Mouse (Mus musculus) bone marrow macrophage, adult 2 months (primary cell): ENCODE data around the gene Dars2. TPM values are rescaled to one million over a fixed set of nuclear protein-coding genes. Genes with fewer than 3 reads are reported as not detected.
A peak's percentile ranks its signal among the peaks of the same experiment; 100 is the strongest.

Experiments used
- H3K27ac ChIP-seq: 2 replicates; pipeline ENCODE4 v1.5.1; 2012; ENCODE audit warnings: low read depth, low read length; ENCODE audit not compliant: insufficient read depth
- H3K4me1 ChIP-seq: 2 replicates; pipeline ENCODE4 v1.6.1; 2012; ENCODE audit warnings: low read length; ENCODE audit not compliant: control insufficient read depth, insufficient read depth
- H3K4me3 ChIP-seq: 2 replicates; pipeline ENCODE4 v1.5.1; 2012; ENCODE audit warnings: mild to moderate bottlenecking, low read length, moderate library complexity; ENCODE audit not compliant: insufficient read depth
- CTCF ChIP-seq: IDR thresholded peaks from 2 replicates; pipeline ENCODE4 v1.5.1; 2012; ENCODE audit warnings: low read depth, mild to moderate bottlenecking, low read length, moderate library complexity
- POLR2A ChIP-seq: IDR thresholded peaks from 2 replicates; pipeline ENCODE4 v1.6.1; 2012; ENCODE audit warnings: mild to moderate bottlenecking, low read depth, low read length, borderline replicate concordance
- polyA plus RNA-seq: library from polyadenylated mRNA; stranded (reverse); fragments of >200 nt; gene quantifications from 2 replicates; pipeline ENCODE4 v1.2.4, GENCODE M21; 2012; ENCODE audit not compliant: missing spikeins, insufficient read depth, insufficient read length

The Dars2 gene
- polyA plus RNA-seq, result 11.3 and 15.2 TPM in 2 replicates

DNA sequence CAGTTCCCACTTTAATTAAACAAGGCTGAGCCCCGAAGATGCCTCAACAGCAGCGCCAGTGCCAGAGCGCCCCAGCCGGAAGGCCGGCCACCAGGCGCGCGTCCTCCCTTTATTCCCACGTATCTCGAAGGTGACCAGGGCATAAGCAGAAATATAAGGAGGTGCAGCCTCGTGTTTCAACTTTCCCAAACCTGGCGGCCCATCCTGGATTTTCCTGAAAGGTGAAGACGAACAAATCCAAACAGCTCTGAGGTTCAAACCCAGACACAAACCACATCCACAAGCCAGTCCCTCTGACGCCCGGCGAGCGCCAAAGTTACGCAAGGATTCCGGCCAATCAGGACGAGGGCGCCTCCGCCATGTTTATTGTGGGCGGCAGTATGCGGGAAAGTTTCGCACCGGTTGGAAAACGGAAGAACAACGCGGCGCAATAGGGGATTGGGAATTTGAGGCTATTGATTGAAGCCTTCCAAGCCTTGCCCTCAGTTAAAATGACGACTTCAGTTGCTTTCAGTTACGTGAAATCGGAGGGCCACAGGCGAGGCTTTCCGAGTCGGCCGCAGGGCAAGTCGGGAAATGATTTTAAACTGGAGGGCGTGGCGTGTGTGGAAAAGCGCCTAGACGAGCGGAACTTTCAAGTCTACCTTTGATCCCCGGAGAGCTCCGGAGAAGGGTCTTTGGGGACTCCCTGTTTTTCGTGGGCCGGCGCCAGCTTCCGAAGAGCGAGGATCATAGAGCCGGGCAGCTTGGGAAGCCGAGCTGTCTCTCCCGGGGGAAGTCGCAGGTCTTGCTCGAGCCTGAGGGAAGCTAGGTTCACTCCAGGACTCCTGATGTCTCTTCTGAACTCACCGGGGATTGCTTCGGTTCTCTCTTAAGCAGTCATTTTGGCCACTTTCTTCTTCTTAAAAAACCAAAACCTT is at the start of gene Dars2, which contains the start of gene Cenpl:
Gene Dars2, minus strand, starts transcription at position 307 of the 920 bp plus-strand sequence.
Gene Cenpl, plus strand, starts transcription at position 362 of the 920 bp plus-strand sequence.
- Histone ChIP-seq H3K4me1 (peaks cover 22% of the 10 kb centered on the region), H3K27ac (peak within 1 kb of the TSS; percentile 47), H3K4me3 (peak within 1 kb of the TSS; percentile 77)
- no peak for TF ChIP-seq POLR2A
- TF ChIP-seq CTCF, result no peak

DNA sequence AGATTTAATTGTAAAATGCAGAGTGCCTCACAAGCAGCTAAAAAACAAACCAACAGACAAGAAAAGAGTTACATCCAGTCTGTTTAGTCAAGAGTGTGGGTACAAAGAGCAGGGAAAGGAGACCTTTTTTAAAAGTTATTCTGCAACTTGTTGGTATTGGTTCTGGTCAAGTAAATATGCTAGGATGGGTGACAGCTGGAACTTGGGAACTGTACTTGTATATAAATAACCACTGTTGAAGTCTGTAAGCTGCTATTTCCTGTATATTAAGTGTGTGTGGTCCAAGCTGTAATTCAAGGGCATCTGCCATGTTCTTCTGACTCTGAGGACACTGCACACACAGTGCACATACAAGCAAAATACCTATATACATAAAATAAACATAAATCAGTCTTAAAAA is 44.1 kb upstream of the Dars2 start:
- no peaks in the 10 kb centered on the region for H3K4me1 ChIP-seq
- TF ChIP-seq CTCF (no peak), POLR2A (no peak)
- no peak overlapping the region for H3K27ac ChIP-seq
- no peak overlapping the region for H3K4me3 ChIP-seq

- Histone ChIP-seq H3K27ac (no peak overlapping the region), H3K4me1 (no peaks in the 10 kb centered on the region), H3K4me3 (no peak overlapping the region)
- TF ChIP-seq POLR2A (no peak), CTCF (no peak)
These were observed 38.8 kb upstream of the Dars2 start for GRCm38 (mm10) chr1:161109216-161109615.

DNA sequence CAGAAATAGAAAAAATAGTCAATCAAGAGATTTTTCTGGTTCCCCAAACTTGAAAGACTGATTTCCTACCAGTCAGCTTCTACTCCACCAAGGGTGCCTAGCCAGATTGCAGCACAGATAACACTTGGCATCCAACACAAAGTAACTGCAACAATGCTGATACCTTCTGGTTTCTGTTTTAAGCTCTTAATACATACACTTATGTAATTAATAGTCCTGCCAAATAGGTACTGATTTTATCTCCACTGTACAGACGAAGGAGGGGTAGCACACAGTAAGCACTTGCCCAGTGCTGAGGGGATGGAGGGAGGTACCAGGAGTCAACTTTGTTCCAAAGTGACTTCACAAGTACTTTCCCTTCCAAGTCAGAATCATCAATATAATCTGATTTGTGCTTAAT is 33.4 kb upstream of the Dars2 start:
- Histone ChIP-seq H3K4me3 (no peak overlapping the region), H3K27ac (no peak overlapping the region), H3K4me1 (no peaks in the 10 kb centered on the region)
- no peak for TF ChIP-seq CTCF
- no peak for TF ChIP-seq POLR2A

DNA sequence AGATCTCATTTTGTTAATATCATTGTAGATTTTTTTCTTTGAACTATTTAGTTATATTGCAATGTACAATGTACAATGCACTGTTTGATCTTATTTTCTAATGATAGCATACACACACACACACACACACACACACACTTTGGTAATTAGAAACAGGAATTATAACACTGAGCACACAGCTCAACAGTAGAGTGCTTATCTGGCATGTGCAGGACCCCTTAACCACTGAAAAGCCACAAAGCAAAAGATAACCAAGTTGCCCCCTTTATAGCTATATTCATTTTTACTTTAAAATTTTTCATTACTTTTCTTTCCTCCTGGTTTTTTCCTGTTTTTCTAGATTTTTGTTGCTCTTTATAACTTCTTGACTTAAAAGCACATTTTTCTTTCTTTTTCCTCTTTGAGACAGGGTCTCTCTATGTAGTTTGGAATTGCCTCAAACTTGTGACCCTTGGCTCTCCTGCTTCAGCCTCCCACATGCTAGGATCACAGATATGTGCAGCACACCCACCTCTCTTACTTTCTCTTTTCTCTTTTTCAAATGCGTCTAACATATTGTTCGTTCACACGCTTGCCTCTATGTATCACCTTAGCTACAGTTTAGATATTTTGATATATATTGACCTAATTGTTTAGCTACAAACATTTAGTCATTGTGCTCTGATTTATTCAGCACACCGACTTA is 29.4 kb upstream of the Dars2 start:
- TF ChIP-seq POLR2A (no peak), CTCF (no peak)
- H3K4me3 ChIP-seq, result no peak overlapping the region
- H3K27ac ChIP-seq, result no peak overlapping the region
- no peaks in the 10 kb centered on the region for H3K4me1 ChIP-seq

GRCm38 (mm10) chr1:161077243-161077642 is 6.8 kb upstream of the Dars2 start:
- Histone ChIP-seq H3K4me1 (peaks cover 29% of the 10 kb centered on the region), H3K27ac (no peak overlapping the region), H3K4me3 (no peak overlapping the region)
- TF ChIP-seq POLR2A (no peak), CTCF (no peak)

DNA sequence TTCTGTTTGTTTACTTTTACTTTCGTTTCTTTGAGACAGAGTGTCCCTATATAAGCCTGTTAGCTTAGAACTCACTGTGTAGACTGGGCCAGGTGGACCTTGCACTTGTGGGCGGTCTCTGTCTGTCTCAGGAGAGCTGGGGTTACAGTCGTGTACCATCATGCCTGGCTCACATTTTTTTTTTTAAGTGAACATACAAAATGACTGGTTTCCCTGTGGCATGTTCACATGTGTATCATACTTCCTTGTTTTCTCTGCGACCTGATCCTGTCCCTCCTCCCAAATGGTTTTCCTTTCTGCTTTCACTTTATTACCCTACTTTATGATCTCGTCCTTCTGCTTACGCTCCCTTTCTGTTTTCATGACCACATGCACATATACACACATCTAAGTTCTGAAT is 5.8 kb upstream of the Dars2 start:
- Histone ChIP-seq H3K27ac (peak overlapping the region; percentile 66), H3K4me1 (peaks cover 29% of the 10 kb centered on the region)

GRCm38 (mm10) chr1:161071272-161071620 is 788 bp upstream of the Dars2 start:
- Histone ChIP-seq H3K4me3 (peak overlapping the region; percentile 77), H3K4me1 (peaks cover 22% of the 10 kb centered on the region), H3K27ac (peak overlapping the region; percentile 23)
- TF ChIP-seq CTCF, result no peak
- no peak for TF ChIP-seq POLR2A

More for the DNA sequence above, 5.8 kb upstream of the Dars2 start:
- H3K4me3 ChIP-seq, result peak overlapping the region; percentile 61
- TF ChIP-seq CTCF, result no peak
- TF ChIP-seq POLR2A, result no peak

GRCm38 (mm10) chr1:161063351-161063750 is 7.1 kb downstream of the Dars2 start:
- no peaks in the 10 kb centered on the region for H3K4me1 ChIP-seq
- no peak overlapping the region for H3K27ac ChIP-seq
- no peak for TF ChIP-seq POLR2A
- no peak overlapping the region for H3K4me3 ChIP-seq

- Histone ChIP-seq H3K4me3 (no peak overlapping the region), H3K4me1 (peaks cover 2% of the 10 kb centered on the region; the same call in 1 of the 2 replicates), H3K27ac (no peak overlapping the region)
- TF ChIP-seq POLR2A (no peak), CTCF (no peak)
These were observed 13.3 kb downstream of the Dars2 start for GRCm38 (mm10) chr1:161057164-161057563.

GRCm38 (mm10) chr1:161046972-161047371 is 23.5 kb downstream of the Dars2 start:
- no peak overlapping the region for H3K4me3 ChIP-seq
- no peak overlapping the region for H3K27ac ChIP-seq
- no peak for TF ChIP-seq POLR2A
- no peak for TF ChIP-seq CTCF
- 0 out of 2 replicates have a peak, but pooled peaks cover 2% of the 10 kb centered on the region for H3K4me1 ChIP-seq
